Mouse (Mus musculus) c-Kit-positive CD71-positive TER-119-negative erythroid progenitor cells, embryonic 14.5 days (primary cell): ENCODE measurements around the gene Shisal2b.
"Not testable (repeated sequence)": the region's sequence is repeated elsewhere in the genome, so short reads cannot be mapped to it uniquely, and the experiment has no call there.

Experiments used
- DNase-seq: peaks from one replicate; pipeline ENCODE4 v3.0.0-alpha.2; 2013; ENCODE audit warnings: low read depth

Gene Shisal2b

GRCm38 (mm10) chr13:104863127-104863979 lies at the start of gene Shisal2b:
Gene Shisal2b, minus strand, starts transcription at chr13:104863893.
- no peak for DNase-seq

- not testable (repeated sequence) for DNase-seq
Measured at GRCm38 (mm10) chr13:104911626-104912025, 47.9 kb upstream of the Shisal2b start.

GRCm38 (mm10) chr13:104911006-104911405 lies 47.3 kb upstream of the Shisal2b start:
- not testable (repeated sequence) for DNase-seq

- no peak for DNase-seq
Measured at GRCm38 (mm10) chr13:104908691-104909090, 45.0 kb upstream of the Shisal2b start.

DNA sequence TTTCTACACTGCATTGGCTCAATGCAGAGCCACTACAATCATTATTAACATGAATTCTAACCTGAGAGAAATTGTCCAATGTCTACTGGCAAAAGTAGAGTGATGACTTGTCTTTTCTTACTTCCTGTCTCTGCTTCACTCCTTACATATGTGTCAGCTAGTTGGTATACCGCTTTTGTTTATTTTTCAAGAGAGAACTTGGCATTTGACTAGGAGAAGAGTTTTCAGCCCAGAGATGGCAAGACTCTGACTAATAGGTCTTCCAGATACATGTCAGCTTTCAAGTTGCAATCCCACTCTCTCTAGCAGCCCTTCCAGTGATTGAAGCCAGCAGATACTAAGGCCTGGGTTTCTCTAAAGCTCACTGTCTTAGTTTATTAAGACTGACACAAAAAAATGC lies 31.1 kb upstream of the Shisal2b start:
- no peak for DNase-seq

GRCm38 (mm10) chr13:104892337-104892736 lies 28.6 kb upstream of the Shisal2b start:
- no peak for DNase-seq

DNA sequence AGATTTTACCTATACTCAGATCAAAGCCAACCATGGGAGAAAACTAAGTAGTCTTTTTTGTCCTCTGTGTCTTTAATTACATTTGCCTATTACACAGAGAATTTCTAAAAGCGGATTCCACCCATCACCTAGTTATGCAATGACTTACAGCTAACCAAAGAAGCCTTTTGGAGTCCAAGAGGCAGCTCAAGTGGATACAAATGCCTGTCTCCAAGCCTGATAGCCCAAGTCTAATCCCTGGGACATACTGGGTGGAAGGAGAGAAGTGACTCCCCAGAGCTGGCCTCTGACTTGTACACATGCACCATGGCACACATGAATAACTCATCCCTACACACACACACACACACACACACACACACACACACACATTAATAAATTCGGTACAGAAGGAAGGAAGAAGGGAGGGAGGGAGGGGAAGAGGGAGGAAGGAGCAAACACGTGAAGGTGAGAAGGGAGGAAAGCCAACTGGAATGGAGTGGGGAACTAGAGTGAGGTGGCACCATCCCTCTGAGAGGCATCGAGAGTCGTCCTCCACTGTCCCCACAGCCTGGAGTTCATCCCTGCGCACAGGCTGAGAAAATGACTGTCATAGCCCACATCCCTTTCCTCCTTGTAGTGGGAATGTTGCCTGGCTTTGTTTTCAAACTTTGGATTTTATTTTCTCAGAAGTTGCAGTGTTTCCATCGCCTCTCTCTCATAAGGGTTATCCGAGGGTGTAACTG lies 22.8 kb upstream of the Shisal2b start:
- no peak for DNase-seq

DNA sequence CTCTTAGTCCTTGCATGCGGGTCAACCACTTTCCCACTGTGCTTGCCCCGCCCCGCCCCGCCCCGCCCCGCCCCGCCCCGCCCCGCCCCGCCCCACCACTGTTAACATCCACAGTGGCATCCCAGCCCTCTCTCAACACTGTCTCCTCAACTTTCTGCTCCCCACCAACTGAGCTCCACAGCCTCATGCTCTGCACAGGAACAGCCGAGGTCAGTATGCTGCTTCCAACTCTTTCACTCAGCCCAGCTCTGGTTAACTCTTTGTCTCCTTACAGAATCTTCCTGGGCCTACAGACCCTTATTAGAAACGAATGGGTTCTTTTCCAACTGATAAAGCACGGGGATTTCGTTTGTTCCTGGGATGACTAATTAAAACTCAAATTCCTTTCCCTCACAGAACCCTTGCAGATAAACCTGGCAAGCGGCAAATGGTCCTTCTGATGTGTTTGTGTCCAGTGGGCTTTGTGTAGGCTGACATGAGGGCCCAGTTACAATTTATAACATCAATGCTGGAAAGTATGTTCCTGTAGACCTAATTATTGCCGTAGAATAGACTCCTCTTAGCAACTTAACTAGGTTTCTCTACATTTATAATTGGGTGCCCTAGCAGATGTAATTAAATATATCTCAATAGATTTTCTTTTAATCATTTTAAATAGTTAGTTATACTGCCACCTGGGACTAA lies 20.0 kb upstream of the Shisal2b start:
- DNase-seq = no peak

GRCm38 (mm10) chr13:104878508-104878907 lies 14.8 kb upstream of the Shisal2b start:
- DNase-seq = no peak

DNA sequence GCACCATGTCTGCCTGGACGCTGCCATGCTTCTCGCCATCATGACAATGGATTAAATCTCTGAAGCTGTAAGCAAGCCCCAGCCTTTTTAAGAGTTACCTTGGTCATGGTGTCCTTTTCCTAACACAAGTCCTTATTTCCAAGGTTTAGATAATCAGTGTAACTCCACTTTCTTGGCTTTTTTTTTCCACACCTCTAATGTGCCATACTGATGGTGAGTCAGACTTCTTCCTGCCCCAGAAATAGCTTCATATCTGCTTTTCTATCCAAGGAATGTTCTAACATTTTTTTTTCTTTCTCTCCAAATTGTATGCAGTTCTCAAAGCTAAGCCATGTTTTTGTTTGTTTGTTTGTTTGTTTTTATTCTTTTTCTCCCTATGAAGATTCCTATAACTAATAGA lies 6.2 kb upstream of the Shisal2b start:
- no peak for DNase-seq

GRCm38 (mm10) chr13:104866726-104867125 lies 3.0 kb upstream of the Shisal2b start:
- no peak for DNase-seq

GRCm38 (mm10) chr13:104853645-104854044 lies 10.0 kb downstream of the Shisal2b start:
- no peak for DNase-seq

DNA sequence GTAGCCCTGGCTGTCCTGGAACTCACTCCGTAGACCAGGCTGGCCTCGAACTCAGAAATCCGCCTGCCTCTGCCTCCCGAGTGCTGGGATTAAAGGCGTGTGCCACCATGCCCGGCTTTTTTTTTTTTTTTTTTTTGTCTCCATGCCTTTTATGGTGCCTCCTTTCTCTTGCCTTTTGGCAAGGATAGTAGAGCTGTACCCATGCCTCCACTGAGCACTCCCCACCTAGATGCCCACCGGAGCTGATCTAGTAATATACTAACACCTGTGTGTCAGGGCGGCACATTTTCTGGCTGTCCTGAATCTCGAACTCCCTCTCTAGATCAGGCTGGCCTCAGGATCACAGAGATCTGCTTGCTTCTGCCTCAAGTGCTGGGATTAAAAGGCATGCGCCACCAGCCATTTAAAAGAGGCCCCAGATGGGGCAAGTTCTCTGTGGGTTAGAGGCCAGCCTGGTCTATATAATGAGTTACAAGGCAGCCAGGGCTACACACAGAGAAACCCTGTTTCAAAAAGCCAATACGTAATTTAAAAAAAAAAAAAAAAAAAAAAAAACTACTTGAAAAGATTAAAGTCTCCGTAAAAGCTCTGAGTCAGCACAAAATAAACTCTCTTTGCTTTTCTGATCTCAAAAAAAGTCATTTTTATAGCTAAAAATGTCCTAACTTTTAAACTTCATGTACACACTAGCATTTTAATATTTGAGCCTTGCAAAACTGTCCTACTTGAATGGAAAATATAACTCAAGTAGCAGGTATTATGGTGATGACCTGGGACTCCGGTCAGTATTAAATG lies 20.2 kb downstream of the Shisal2b start:
- DNase-seq = no peak

- no peak for DNase-seq
Measured at GRCm38 (mm10) chr13:104841937-104842336, 21.8 kb downstream of the Shisal2b start.

DNA sequence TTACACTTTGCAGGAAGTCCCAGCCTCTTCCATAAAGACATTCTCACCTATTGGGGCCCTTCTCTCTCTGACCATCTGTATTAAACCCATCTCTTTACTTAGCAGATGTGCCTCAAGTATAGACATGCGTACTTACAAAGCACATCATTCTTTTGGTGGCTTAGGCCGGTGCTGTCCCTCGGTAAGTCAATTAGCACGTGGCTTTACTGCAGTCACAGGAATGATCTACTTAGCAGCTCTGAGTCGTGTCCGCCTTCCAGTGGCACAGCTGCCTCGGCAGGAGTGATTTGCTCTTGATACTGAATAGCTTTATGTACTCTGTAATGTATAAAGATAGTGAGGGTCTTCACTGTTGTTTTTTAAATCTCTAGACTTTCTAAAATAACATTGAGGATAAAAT lies 26.1 kb downstream of the Shisal2b start:
- no peak for DNase-seq

GRCm38 (mm10) chr13:104832811-104833210 lies 30.9 kb downstream of the Shisal2b start:
- DNase-seq = no peak

DNA sequence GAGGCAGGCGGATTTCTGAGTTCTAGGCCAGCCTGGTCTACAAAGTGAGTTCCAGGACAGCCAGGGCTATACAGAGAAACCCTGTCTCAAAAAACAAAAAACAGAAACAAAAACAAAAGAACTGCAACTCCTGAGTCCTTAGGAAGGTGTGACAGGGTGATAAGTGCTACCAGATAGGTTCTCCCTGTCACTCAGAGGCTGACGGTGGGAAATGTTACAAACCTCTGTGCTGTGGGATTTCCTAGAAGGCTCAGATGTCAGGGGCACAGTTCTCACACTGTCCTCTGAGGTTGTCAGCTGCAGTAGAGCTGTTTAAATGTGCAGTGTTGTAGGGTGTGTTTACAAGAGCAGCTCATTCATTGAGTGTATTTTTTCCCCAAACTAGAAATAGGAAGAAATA lies 38.2 kb downstream of the Shisal2b start:
- DNase-seq = peak; percentile 60

- no peak for DNase-seq
Measured at GRCm38 (mm10) chr13:104822411-104822838, 41.3 kb downstream of the Shisal2b start.

DNA sequence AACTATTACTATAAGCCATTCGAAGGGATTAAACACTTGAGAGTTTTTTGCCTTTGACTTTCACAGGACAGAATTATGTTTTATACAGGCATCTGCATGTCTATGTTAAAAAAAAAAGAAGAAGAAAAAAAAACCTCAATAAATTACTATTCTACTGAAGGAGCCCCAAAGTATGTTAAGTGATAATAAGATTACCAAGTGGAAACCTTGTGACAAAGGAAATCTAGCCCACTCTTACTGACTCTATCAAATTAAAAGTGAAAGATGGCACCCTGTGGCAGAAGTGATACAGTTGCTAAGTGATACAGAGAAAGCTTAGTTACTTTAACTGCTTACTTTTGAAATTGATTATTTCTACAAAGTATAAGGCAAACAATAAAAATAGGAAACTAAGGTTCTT lies 41.8 kb downstream of the Shisal2b start:
- no peak for DNase-seq

DNA sequence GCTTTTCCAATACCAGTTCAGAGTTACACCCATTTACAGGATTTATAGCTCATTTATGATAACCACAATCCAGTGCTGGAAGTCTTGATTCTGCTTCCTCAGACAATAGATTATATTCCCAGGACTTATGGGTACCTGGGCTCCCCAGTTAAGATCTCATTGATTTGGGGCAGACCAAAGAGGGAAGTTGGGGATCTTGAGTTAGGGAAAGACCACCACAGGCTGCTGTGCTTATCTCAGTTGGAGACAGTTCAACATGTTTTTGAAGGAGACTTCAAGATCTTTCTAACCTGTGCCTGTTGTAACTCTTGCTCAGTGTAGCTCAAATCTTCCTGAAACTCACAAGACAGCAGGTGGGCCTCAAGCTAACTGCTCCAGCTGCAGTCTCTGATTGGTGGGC lies 42.5 kb downstream of the Shisal2b start:
- DNase-seq = no peak

- peak; percentile 44 for DNase-seq
Measured at GRCm38 (mm10) chr13:104817696-104818095, 46.0 kb downstream of the Shisal2b start.
